Mouse (Mus musculus): ENCODE results near the gene Tmem273.

The Tmem273 gene

GRCm38 (mm10) chr14:32814961-32815360, 29.2 kb downstream of the Tmem273 start:
- DNase-seq, result no peak

DNA sequence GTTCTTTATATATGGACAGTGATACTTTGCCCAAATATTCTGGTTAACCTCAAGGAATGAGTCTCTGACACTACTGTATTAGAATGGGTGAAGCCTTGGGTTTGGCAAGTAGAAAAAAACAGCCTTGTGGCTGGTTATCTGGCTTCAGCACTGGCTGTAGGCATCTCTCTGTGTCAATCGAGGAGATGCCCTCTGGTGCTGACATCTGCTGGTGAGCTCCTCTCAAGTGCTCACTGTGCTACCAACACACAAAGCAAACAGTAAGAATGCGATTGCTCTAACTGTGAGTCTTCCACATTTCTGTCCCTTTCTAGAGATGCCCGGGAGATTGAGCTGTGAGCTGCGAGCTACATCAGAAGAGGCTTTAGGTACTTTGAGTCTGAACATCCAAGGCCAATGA, 30.8 kb downstream of the Tmem273 start:
- no peak for DNase-seq

DNA sequence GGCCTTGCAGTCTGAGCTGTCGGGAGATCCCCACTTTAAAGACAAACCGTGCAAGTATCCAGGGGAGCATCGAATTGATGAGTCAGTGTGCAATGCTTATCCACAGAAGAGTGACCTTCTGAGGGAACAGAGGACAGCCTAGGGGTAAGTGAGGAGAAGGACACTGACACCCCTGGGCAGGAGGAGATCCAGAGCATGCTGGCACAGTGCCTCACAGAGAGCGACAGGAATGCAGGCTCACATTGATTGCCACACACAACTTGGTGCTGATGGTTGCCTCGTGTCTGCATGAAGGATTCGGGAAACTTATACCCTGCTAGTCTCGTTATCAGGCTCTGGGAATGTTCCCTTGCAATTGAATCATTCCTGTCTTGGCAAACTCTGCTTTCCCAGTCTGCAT, 31.5 kb downstream of the Tmem273 start:
- DNase-seq, result no peak

GRCm38 (mm10) chr14:32819297-32819696, 33.5 kb downstream of the Tmem273 start:
- DNase-seq, result peak; percentile 25

DNA sequence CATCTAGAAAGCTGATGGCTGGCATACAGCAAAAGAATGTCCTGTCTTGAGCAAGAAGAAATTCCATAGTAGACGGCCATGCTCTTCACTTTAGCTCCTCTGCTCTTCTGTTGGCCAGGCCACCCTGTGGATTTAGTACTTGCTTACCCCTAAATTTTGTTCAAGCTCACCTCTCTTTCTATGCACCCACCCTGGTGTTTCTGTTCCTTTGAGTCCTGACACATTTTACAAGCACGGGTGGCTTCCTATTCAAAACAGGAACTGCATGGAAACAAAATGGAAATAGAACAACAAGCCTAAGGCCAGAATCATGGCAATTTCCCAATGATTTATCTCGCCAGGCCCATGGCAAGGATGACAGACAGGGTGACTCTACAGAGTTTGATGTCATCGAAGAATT, 37.0 kb downstream of the Tmem273 start:
- DNase-seq, result no peak

DNA sequence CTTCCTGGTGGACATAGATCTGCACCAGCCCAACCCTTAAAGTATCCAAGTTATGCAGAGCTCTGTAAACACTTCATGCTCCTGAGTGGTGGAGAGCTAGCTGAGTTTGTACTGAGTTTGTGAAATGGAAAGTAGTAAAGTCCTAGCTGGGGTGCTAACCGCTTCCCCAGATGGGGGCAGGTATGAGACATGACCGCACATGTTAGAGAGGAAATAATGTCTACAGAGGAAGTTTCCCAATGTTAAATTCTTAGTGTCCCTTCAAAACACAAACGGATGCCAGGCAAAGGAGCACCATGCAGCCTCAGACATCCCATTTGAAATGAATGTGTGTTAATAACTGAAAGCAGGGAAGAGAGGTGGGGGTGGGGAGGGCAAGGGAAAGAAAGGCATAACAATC, 38.1 kb downstream of the Tmem273 start:
- DNase-seq, result no peak

DNA sequence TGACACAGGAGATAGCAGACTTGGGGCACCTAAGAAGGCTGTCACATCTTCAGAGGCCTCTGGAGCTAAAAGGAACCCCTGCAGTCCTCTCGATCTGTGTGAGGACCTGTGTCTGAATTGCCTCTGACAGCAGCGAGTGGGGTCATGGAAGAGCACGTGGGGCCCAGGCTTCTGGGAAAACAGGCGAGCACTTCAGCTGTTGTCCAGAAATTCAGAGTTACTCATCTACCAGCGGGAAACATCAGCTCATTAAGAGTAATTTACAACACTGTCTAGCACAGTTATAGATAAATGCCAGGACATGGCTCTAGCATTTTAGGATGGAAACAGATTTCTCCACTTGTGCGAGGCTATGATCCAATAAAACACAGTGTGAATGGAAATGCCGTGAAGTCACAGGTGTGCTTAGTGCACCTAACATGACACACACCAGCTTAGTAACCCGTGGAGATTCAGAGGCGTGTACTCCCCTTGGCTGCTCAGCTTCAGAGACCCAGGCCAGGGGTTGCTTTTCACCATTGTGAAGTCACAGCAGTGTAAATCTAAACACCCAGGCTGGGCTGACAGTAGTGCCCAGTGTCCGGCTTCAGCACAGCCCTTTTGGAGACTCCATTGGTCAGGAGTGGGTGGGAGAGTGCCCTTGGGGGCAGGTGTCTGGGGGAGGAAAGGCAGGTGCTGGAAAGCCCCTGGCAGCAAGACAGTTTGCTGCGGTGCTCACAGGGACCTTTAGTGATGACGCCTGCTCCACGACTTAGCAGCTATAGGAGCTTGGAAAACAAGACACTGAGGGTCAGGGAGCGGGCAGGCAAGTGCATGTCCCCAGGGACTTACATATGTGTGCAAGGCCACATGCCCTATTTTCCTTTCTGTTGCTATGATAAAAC, 38.7 kb downstream of the Tmem273 start:
- DNase-seq, result peak; percentile 10

GRCm38 (mm10) chr14:32825426-32826032, 39.8 kb downstream of the Tmem273 start:
- DNase-seq, result peak; percentile 44

DNA sequence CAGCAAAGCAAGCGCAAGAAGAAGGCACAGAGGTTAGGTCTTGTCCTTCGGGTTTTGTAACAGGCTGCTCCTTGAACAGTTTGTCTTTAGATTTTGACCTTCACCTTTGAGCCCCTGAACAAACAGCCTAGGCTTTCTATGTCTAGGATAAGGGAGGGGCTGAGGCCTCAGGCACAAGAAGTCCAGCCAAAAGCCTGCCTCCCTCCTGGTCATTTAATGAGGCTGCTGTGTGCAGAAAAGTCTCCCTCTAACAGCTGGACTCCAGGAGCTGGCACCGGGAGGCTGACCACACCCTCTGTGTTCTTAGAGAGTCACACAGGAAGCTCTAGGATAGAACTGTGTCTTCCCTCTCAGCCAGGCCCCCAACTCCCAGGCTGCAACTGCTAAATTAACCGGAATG, 41.4 kb downstream of the Tmem273 start:
- peak; percentile 16 for DNase-seq

DNA sequence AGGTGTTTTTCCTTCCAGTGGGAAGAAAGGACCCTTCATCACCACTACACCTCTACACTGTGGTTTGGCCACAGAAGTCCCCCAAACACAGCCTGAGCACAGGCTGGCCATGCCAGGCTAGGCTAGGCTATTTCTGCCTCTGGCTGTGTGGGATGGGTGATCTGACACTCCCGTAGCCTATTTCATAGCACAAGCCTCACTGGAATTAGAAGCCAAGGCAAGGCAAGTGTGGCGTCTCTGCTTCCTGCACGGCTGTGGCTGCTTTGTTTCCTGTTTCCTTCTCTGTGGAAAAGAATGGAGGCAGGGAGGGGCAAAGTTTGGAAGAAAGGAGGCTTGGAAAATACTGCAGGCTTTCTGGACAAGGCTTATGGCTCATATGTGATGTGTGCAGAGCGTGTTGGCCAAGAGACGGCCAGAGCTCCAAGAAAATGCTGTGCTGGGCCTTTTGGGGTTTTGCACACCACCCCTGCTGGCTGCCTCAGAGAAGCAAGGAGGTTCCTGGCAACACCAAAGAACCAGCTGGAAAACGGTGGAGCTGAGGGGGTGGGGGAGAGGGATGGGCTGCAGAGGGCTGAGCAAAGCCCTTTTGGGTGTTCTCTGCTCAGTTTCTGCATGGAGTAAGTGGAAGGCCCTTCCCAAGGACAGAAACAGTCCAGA, 42.4 kb downstream of the Tmem273 start:
- DNase-seq, result peak; percentile 11

DNA sequence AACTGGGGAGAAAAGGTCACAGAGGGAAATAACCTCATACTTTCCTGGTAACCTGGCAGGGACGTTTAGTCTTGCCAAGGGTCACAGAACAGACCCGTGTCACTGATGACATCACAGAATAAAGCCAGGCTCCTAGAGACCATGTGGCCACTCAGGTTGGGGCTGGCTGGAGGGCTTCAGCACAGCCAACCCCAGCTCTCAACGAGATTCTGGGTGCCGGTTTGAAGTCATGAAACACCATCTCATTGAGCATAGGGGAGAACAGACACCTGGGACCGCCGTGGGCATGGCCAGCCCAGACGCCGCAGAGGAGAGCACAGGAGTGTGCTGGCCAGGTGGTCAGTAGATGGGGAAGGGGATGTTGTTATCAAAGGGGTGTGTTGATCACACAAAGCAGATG, 48.1 kb downstream of the Tmem273 start, which contains the start of gene Fam170b:
Gene Fam170b (plus strand): TSS at position 116 of the 400 bp plus-strand sequence.
- no peak for DNase-seq

GRCm38 (mm10) chr14:32835181-32835580, 49.4 kb downstream of the Tmem273 start:
- no peak for DNase-seq

DNA sequence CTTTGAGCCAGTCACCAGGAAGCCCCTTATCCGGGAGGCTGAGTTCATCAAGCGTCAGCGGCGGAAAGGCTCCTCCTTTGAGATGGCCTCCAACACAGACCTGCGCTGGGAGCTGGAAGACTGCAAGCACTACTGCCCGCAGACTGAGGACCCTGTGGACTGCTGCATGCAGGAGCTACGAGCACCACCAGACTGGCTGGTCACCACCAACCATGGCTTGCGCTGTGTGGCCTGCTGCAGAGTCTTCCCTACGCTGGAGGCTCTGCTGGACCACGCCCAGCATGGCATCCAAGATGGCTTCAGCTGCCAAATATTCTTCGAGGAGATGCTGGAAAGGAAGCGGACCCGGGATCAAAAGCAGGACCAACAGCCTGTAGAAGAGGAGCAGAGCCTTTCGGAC, 49.8 kb downstream of the Tmem273 start:
- DNase-seq, result no peak

GRCm38 (mm10) chr14:32836191-32836590, 50.4 kb downstream of the Tmem273 start:
- DNase-seq, result no peak

DNA sequence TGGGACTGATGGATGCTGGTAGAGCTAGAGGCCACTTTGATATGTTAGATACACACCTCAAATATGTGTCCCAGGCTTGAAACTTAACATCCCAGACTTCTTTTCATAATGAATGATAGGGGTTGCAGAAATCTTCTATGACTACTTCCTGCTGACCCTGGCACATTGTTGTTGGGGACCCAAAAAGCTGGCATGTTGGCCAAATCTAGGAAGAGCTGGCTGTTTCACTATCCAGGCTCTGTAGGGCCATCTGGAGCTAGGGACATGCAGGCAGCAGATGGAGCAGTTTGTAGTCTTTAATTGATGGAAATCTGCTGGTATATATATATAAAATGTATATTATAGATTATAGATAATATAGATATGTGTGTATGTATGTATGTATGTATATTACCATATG, 56.3 kb downstream of the Tmem273 start:
- DNase-seq, result no peak

GRCm38 (mm10) chr14:32854059-32854458, 68.3 kb downstream of the Tmem273 start:
- no peak for DNase-seq

DNA sequence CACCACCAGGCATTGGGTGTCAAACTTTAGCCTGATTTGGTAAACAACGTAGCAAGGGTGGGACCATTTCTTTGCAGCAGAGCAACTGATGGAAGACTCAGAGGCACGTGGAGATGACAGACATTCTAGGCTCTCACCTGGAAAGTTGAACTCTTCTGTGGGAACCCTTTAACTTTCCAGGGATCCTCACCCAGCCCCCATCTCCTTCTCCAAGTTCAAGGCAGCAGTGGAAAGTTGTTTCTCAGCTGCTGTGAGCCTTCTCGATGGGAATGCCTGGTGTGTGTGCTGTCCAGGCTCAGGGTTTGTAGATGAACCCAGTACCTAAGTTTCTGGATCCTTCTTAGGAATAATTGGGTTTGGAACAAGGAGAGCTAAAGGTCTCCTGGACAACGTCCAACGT, 70.5 kb downstream of the Tmem273 start:
- no peak for DNase-seq

- peak; percentile 40 for DNase-seq
Observed at GRCm38 (mm10) chr14:32856681-32857328, 71.0 kb downstream of the Tmem273 start, which contains the start of gene Vstm4. Gene Vstm4, plus strand, starts transcription at chr14:32856756.

- no peak for DNase-seq
Observed at GRCm38 (mm10) chr14:32858361-32858760, 72.6 kb downstream of the Tmem273 start.

GRCm38 (mm10) chr14:32858941-32859510, 73.3 kb downstream of the Tmem273 start:
- no peak for DNase-seq

DNA sequence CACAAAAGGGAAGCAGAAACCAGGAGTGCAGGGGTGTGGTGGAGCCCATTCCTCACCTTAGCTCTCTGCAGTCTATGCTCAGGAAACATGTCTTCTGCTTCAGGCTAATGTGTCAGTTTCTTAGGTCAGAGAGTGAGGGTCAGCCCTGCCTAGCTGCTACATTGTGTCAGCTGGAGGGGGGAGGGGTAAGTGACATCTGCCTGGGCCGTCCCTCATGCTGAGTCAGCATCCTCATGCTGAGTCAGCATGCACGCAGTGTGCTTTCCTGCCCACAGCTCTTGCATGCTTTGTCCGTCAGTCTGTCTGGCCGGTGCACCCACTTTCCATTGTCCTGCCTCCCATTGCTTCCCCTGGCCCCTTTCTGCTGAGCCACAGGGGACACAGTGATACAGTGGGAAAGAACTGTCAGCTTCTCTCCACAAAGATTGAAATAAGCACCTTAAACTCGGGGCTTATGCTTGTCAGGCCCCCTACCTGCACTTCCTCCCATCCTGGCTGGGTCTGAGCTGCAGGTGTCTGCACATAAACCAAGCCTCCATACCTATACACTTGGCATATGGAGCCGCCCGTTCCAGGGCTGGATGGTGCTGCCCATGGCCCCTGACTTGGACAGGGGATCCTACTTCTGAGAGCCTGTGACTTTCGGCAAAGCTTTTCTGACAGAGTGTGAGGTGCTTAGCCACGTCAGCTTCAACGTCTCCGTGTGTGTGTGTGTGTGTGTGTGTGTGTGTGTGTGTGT, 74.2 kb downstream of the Tmem273 start:
- no peak for DNase-seq

DNA sequence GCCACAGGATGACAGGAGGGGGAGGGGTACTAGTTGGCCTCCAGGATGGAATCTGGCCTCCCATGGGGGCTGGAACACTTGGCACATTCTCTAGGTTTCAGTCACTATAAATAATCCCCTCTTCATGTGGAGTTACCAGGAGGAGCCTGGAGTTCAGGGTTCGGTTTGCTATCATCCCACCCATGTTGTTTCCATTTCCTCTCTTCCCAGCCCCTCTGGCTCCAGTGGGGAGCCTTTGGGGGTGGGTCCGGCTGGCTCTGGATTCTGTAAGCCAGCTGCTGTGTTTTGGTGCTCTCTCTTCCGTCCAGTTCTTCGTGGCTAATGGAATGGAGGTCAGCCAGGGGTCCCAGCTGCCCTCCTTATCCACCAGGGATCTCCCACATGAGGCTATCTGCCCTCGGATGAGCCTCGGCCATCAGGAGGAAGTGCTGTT, 75.4 kb downstream of the Tmem273 start:
- peak; percentile 40 for DNase-seq

Data from kidney, adult 9 months (tissue).